Mouse (Mus musculus) kidney, adult 9 months (tissue): Measurements from ENCODE around the gene Cygb.

Experiments used
- DNase-seq: peaks from one replicate; pipeline ENCODE4 v3.0.0; 2022

The Cygb gene

DNA sequence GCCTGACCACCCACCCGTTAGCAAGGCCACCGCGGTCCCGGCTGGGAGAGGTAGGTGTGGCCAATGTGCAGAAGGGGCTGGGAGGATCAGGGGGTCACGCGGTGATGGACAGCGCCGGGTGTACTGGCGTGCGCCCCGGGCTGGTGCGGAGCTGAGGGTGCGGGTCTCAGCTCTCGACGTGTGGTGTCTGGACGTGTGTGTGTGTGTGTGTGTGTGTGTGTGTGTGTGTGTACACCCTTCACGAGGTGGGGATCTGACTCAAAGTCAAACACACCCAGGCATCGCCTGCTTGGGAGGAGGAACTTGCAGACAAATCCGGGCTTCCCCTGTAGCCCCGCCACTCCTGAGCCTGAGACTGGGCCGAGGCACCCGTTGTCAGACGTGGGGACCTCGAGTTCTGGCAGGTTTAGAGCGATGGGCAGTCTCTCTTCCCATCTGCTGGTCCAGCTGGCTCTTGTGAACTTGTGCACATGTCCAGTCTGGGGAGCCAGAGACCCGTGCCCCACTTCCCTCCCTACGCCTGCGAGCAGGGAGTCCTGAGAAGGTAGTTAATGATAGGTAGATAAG, at the start of gene Cygb:
Cygb (minus strand) TSS at position 59 of the 567 bp plus-strand sequence.
- DNase-seq, result no peak

- DNase-seq, result peak; percentile 66
Observed at GRCm38 (mm10) chr11:116701377-116701841, 47.3 kb upstream of the Cygb start.

- no peak for DNase-seq
Observed at GRCm38 (mm10) chr11:116697521-116697920, 43.4 kb upstream of the Cygb start.

GRCm38 (mm10) chr11:116696426-116696825, 42.3 kb upstream of the Cygb start:
- no peak for DNase-seq

- peak; percentile 62 for DNase-seq
Observed at GRCm38 (mm10) chr11:116695194-116695880, 41.2 kb upstream of the Cygb start.

DNA sequence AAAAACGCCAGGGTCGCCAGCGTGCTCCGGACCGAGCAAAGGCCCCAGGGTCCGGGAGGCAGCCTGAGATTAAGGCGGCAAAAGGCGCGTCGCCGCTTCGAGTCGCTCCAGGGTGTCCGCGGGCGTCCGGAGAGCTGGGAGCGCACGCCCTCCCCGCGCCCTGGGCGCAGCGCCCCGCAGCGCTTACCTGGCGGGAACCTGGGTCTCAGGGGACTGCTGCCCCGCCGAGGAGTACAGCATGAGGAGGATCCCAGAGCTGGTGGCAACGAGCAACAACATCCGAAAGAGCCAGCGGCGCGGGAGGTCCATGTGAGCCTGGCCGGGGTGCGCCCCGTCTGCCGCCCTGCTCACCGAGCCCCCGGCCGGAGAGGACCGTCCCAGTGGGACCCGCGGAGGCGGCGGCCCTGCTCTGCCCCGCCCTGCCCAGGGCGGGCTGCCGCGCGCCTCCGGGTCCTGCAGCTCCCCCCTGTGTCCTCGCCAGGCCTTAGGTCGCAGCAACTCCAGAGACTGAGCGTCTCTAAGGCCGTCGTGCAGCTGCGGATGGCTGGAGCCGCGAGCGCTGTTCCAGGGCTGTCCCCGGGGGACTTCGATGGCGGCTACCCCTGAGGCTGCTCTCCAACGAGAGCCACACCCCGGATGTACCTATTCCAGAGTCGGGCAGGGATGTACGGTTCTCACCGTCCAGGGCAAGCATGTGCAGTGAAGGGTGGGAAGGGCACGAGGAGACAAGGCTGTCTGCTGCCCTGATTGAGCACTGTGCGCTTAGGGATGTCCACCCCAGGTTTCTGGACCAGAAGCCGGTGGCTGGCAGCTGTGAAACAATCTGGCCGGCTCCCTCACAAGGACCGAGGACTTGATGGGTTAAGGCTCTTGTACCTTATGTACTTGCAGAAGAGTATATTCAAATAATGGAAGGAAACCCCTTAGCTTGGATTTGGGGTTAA, 40.4 kb upstream of the Cygb start:
- peak; percentile 73 for DNase-seq

DNA sequence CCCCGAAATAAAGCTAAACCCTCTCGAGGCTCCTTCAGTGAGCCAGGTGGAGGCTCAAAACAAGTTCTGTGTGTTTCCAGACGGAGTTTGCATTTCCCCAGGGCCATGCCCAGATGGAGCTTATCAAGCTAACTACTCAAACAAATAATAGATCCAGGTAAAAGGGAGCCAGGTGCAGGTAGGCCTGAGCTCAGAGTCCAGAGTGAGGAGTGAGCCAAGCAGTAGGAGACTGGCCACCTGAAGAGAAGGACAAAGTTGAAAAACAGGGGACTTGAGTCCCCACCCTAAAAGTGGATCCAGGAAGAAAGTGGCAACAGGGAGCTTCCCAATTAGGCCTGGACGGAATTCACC, 39.8 kb upstream of the Cygb start:
- DNase-seq, result no peak

DNA sequence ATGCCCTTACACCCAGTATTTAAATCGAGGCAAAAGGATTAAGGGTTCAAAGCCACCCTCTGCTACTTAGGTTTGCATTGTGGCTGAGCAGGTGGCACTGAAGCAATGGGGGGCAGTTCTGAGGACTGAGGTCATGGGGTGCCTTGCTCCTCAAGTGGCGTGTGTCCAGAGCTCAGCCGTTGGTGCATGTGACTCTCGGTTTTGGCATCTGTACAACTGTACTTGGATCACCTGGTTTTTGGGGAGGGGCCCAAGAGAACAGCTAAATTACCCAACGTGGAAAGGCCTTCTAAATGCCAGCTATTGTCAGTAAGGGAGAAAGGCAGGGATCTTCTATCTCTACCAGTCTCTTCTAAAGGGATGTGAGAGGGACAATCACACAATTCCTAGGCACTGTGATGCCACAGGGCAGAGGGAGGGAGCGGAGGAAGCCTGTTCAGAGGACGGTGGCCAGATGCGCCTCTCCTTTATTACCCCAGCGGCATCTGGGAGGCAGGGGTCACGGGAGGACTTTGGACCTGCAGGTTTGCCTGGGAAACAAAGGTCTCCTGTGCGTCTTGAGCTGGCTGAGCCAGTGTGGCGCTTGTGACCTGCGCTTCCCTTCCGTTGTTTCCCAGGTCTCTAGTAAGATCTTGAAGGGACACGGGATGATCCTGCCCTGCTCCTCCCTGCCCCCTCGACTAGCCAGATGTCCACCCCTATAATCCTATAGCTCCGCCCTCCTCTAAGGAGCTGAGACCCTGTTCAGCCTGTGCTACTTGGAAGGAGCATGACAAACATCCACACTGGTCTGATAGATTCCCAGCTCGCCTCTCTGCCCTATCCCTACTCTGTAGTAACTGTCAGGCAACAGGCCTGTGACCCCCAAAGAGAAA, 36.8 kb upstream of the Cygb start:
- DNase-seq, result peak; percentile 89

DNA sequence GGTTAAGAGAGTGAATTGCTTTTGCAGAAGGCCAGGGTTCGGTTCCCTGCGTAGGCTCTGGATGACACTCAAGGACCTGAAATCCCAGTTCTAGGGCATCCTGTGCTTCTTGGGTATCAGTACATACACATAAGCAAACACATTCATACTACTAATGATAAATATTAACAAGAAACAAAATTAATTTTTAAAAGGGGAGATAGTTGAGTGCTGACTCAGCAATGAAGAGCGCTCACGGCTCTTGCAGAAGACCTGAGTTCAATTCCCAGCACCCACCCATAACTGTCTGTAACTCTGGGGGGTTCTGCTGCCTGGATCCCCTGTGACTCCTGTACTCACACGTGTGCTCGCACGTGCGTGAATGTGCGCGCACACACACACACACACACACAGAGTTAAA, 35.5 kb upstream of the Cygb start:
- no peak for DNase-seq

- DNase-seq, result no peak
Observed at GRCm38 (mm10) chr11:116687897-116688296, 33.8 kb upstream of the Cygb start.

GRCm38 (mm10) chr11:116685729-116686128, 31.6 kb upstream of the Cygb start:
- DNase-seq, result peak; percentile 66

GRCm38 (mm10) chr11:116683777-116684176, 29.7 kb upstream of the Cygb start:
- DNase-seq, result peak; percentile 89

- DNase-seq, result peak; percentile 92
Observed at GRCm38 (mm10) chr11:116682501-116683144, 28.5 kb upstream of the Cygb start.

DNA sequence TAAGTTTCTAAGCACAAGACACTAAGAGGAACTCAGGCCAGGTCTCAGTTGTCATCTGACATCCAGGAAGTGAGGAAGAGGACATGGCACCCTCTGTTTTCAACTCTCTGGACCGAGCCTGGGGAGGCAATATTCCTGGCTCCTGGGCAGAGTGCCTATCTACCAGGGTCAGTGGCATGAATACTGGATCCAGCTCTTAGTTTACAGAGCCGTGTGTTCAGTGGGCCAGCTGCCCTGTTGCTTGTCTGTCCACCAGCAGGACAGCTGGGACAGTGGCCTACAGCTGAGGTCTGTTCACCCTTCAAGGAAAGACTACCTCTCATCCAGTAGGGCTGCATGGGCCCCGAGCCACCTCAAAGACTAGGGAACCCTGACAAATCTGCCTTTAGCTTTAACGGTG, 27.0 kb upstream of the Cygb start:
- no peak for DNase-seq

DNA sequence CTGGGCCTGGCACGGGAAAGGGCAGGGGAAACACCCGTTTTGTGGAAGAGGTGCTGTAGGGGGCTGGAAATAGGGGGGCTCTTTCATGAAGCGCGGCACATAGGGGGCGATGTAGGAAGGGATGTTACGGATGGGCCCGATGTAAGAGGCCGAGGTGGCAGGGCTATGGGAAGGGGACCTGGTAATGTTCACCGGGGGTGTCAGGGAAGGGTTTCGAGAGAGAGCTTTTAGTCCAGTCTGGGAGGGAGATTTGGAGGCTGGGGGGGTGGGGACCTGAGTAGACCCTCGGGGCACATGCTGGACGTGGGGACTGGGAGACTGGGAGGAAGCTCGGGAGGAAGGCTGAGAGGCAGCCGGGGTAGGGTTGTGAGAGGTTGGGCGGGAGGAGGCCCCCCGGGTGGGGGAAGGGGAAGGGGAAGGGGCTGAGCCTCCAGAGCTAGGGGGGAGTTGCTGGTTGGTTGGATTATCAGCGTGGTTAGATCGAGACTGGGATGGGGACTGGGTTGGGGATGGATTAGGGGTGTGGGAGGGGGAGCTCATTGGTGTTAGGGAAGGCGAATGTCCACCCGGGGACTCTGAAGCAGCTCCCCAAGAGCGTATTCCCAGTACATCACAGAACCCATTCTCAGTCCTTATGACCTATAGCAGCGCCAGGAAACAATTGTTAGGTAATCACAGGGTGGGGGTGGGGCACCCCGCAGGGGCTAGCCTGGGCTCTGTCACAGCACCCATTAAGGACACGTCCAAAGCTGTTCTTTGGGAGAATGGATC, 26.4 kb upstream of the Cygb start:
- no peak for DNase-seq

GRCm38 (mm10) chr11:116679148-116679547, 25.0 kb upstream of the Cygb start:
- no peak for DNase-seq

DNA sequence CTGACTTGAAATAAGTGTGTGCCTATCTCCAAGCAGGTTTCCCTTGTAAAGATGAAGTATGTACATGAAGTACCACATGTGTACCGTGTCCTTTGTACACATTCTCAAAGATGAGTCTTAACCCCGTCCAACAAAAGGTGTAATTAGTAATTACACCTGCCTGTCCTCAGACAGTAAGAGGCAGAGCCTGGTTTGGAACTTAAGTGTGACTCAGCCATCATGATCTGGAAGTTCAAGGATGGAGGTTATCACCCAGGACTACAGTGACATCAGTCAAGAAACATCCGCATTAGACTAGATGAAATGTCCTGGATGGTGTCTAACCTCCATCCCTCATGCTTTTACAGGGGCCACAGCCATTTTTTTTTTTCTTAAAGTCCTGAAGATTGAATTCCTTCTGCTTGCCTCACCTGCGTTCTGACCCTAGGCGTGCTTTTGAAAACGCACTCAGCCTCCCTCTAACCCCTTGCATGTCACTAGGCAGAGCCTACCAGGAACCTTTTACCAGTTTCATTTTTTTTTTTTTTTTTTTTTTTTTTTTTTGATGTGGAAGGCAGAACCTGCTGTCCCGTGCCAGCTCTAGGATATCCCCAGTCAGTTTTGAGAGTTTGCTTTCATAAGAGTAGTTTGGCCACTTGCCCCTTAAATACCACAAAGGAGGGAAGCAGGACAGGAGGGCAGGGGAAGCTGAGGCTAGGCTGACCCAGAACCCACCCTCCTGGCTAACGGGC, 23.8 kb upstream of the Cygb start:
- no peak for DNase-seq

DNA sequence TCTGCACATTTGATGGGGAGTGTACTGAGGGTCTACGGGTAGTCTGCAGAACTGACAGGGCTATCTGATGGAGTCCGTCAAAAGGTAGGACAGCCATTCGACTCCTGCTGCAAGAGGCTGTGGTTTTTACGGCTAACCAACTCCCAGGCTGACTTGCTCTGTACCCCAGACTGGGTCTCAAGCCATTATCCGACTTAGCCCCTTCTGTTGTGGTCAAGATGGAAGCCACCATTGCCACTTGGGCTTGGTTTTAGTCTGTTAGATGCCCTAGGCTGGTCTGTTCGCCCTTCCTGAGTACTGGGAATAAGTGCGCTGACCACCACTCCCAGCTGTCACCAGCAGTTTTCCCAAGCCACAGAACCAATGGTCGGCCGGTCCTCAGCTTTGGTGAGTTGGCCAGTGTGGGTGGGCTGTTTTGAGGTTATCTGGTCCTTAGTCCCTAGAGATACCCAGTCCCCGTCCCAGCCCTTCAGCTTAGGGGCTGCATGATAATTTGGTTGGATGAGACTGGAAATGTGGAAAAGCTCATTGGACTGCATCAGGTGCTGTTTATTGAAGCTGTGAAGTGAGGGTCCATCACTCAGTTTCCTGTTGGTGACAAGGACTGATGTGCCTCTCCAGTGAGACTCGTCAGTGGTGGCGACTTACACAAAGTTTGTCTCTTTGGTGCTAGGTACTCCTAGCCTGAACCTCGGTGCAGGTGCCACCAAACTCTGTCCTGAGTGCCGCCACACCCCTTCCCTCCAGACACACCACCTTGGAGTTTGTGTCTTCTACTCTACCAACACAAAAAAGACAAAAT, 22.3 kb upstream of the Cygb start:
- DNase-seq, result no peak

DNA sequence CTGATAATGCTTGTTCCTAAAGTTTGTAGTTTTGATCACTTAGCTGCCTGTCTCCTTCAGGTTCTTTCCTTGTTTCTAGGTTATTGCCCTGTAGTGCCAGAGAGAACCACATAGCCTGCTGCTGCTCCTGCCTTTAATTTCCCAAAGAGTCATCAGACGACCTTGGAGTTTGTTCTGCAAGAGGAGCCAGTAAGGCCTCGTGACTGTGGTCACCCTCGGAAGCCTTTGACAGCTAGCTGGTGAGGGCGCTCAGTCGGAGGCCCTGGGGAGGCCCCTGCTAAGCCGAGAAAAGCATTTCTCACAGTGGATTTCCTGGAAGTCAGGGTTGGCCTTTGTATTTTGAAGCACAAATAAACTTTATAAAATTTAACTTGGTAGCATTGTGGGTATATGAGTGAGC, 21.3 kb upstream of the Cygb start:
- DNase-seq, result peak; percentile 93
